Mouse (Mus musculus) heart, postnatal 0 days (tissue): Measurements from ENCODE around the gene Rspo3. TPM values are rescaled to one million over a fixed set of nuclear protein-coding genes. Genes with fewer than 3 reads are reported as not detected.

Experiments
- ATAC-seq: fragments of 200-750 bp; cut with Nextera tagmentation; 2 replicates; pipeline ENCODE4 v1.8.0; 2017; ENCODE audit warnings: low read depth, moderate number of reproducible peaks, moderate library complexity; ENCODE audit not compliant: insufficient read depth
- DNase-seq: peaks from one replicate; pipeline ENCODE4 v3.0.0-alpha.2; 2016; ENCODE audit warnings: low spot score
- H3K27ac ChIP-seq: fragments of 300-500 bp; sonication (generic); 2 replicates; pipeline ENCODE4 v1.5.1; 2014; ENCODE audit warnings: low read depth, mild to moderate bottlenecking
- H3K27me3 ChIP-seq: fragments of 300-500 bp; sonication (generic); 2 replicates; pipeline ENCODE4 v1.6.1; 2014; ENCODE audit warnings: low read length, mixed read lengths; ENCODE audit not compliant: control insufficient read depth, insufficient read depth
- H3K36me3 ChIP-seq: fragments of 300-500 bp; sonication (generic); replicated peaks from 2 replicates; pipeline ENCODE4 v1.6.1; 2014; ENCODE audit warnings: low read length, mixed read lengths; ENCODE audit not compliant: control insufficient read depth, insufficient read depth
- H3K4me1 ChIP-seq: fragments of 300-500 bp; sonication (generic); 2 replicates; pipeline ENCODE4 v1.6.1; 2014; ENCODE audit warnings: antibody characterized with exemption; ENCODE audit not compliant: control insufficient read depth, insufficient read depth
- H3K4me2 ChIP-seq: fragments of 300-500 bp; sonication (generic); 2 replicates; pipeline ENCODE4 v1.6.1; 2014; ENCODE audit warnings: low read depth, mild to moderate bottlenecking, low read length, moderate library complexity
- H3K4me3 ChIP-seq: fragments of 300-500 bp; sonication (generic); 2 replicates; pipeline ENCODE4 v1.5.1; 2014; ENCODE audit warnings: low read depth, low read length
- H3K9ac ChIP-seq: fragments of 300-500 bp; sonication (generic); replicated peaks from 2 replicates; pipeline ENCODE4 v1.6.1; 2014; ENCODE audit warnings: low read depth, low read length, mixed read lengths
- H3K9me3 ChIP-seq: fragments of 300-500 bp; sonication (generic); replicated peaks from 2 replicates; pipeline ENCODE4 v1.6.1; 2016; ENCODE audit warnings: low read length; ENCODE audit not compliant: control insufficient read depth
- CTCF ChIP-seq: IDR thresholded peaks from 2 replicates; pipeline ENCODE4 v1.5.1; 2016; ENCODE audit warnings: antibody characterized with exemption, control low read depth, low read depth
- EP300 ChIP-seq: IDR thresholded peaks from 2 replicates; pipeline ENCODE4 v1.6.1; 2016; ENCODE audit warnings: antibody characterized with exemption, low read depth
- WGBS: fragments of 180-500 bp; shearing (Covaris S2); extraction: QIAGEN DNeasy Blood & Tissue Kit; methylation state at CpG from one replicate; pipeline ENCODE4 v1.1.7; 2014; 5-methylcytosine and 5-hydroxymethylcytosine counted together
- polyA plus RNA-seq: library from polyadenylated mRNA; unstranded; fragments of >200 nt; fragmentation: Nextera tagmentation; extraction: Ambion mirVana; gene quantifications from 2 replicates; pipeline ENCODE4 v1.2.1, GENCODE M21; 2015
- total RNA-seq: library from RNA; depleted of rRNA; stranded (reverse); fragments of >200 nt; gene quantifications from 2 replicates; pipeline ENCODE4 v1.2.3, GENCODE M21; 2014; ENCODE audit warnings: low replicate concordance

Rspo3 gene
- total and polyA plus RNA-seq, 2 experiments from 2014 or later = 0.15 to 1.1 TPM

DNA sequence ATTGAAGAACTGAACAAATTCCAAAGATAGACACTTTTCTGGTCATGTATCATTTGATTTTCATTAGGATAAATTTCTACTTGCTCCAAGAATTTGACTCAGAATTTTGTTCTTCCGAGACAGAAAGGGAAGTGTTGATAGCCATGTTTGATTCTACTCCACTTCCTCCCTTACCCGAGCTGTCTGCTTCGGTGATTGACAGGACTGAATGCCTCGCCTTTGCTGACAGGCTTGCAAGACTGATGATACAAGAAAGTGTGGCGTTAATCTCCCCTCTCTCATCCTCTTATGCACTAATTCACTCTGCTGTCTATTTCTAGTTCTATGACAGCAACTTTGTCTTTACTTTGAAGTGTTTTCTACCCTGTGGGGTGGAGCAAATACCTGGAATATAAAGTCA lies 65.2 kb downstream of the Rspo3 start:
- Histone ChIP-seq H3K4me1 (no peaks in the 10 kb centered on the region), H3K9me3 (no peaks in the 10 kb centered on the region), H3K4me2 (no peak overlapping the region), H3K9ac (no peak overlapping the region), H3K27me3 (no peaks in the 10 kb centered on the region), H3K4me3 (no peak overlapping the region), H3K36me3 (no peaks in the 10 kb centered on the region), H3K27ac (no peak overlapping the region)
- DNase-seq (no peak), ATAC-seq (no peak)
- TF ChIP-seq CTCF (no peak), EP300 (no peak)
- 21% methylated on average over 5 of the region's 5 CpGs for WGBS

- TF ChIP-seq EP300 (no peak), CTCF (no peak)
- DNase-seq (no peak), ATAC-seq (no peak)
- Histone ChIP-seq H3K27me3 (no peaks in the 10 kb centered on the region), H3K9me3 (no peaks in the 10 kb centered on the region), H3K9ac (no peak overlapping the region), H3K4me2 (no peak overlapping the region), H3K4me1 (no peaks in the 10 kb centered on the region), H3K4me3 (no peak overlapping the region), H3K36me3 (no peaks in the 10 kb centered on the region), H3K27ac (no peak overlapping the region)
- WGBS = 67% methylated on average over 3 of the region's 3 CpGs
Measured at GRCm38 (mm10) chr10:29460100-29460499, 75.6 kb downstream of the Rspo3 start.

DNA sequence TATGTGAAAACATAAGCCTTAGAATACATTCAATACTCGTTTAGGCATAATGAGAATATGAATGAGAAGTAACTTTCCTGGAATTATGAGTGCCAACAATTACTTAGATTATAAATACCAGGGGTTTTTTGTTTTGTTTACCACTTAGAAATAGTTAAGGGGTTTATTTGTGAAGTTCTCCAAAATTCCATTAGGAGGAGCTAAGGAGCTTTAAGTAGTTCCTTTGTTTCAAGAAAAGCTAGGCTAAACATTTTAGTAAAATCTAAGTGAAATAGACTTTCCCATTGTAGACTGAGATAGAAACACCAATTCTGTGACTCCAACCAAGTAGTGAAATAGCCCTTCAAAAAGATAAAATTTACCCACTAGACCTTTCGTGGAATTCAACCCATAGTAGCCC lies 76.0 kb downstream of the Rspo3 start:
- 59% methylated on average over 2 of the region's 2 CpGs for WGBS
- no peak overlapping the region for H3K4me3 ChIP-seq
- DNase-seq = no peak
- no peaks in the 10 kb centered on the region for H3K36me3 ChIP-seq
- H3K27ac ChIP-seq = no peak overlapping the region
- TF ChIP-seq CTCF (peak; percentile 23; the same call in 1 of the 2 replicates), EP300 (no peak)
- no peaks in the 10 kb centered on the region for H3K9me3 ChIP-seq
- H3K4me2 ChIP-seq = no peak overlapping the region
- H3K27me3 ChIP-seq = no peaks in the 10 kb centered on the region
- ATAC-seq = no peak
- H3K9ac ChIP-seq = no peak overlapping the region
- H3K4me1 ChIP-seq = no peaks in the 10 kb centered on the region

DNA sequence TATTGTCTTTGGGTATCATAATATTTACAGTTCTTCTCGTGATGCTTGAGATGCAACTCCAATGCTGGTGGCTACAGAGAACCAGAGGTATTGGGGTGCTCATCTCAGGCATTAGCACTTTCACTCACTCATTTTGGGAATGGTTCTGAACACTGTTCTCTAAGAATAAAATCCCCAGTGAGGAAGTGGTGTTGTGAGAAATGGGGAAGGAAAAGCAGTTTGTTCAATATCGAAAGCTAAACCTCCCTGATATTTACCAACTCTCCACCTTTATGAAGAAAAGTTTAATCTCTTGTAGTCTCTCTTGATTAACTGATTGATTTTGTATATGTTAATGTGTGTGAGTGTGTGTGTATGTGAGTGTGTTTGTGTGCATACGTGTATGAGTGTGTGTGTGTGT lies 90.6 kb downstream of the Rspo3 start:
- Histone ChIP-seq H3K4me3 (no peak overlapping the region), H3K4me2 (no peak overlapping the region), H3K36me3 (no peaks in the 10 kb centered on the region), H3K27ac (no peak overlapping the region), H3K9me3 (no peaks in the 10 kb centered on the region), H3K9ac (no peak overlapping the region), H3K27me3 (no peaks in the 10 kb centered on the region), H3K4me1 (no peaks in the 10 kb centered on the region)
- 68% methylated on average over 3 of the region's 3 CpGs for WGBS
- no peak for TF ChIP-seq EP300
- no peak for TF ChIP-seq CTCF
- DNase-seq (no peak), ATAC-seq (no peak)

- Histone ChIP-seq H3K36me3 (no peaks in the 10 kb centered on the region), H3K4me2 (no peak overlapping the region), H3K27me3 (no peaks in the 10 kb centered on the region), H3K27ac (no peak overlapping the region), H3K4me3 (no peak overlapping the region), H3K9me3 (no peaks in the 10 kb centered on the region), H3K4me1 (no peaks in the 10 kb centered on the region), H3K9ac (no peak overlapping the region)
- 75% methylated on average over 5 of the region's 5 CpGs for WGBS
- no peak for TF ChIP-seq EP300
- no peak for TF ChIP-seq CTCF
- DNase-seq = no peak
- ATAC-seq = no peak
Measured at GRCm38 (mm10) chr10:29441297-29441696, 94.4 kb downstream of the Rspo3 start.

- H3K9ac ChIP-seq = no peak overlapping the region
- H3K27me3 ChIP-seq = no peaks in the 10 kb centered on the region
- TF ChIP-seq EP300 (no peak), CTCF (no peak)
- no peaks in the 10 kb centered on the region for H3K4me1 ChIP-seq
- DNase-seq = no peak
- no peak for ATAC-seq
- H3K4me3 ChIP-seq = no peak overlapping the region
- WGBS = 72% methylated on average over 1 of the region's 1 CpGs
- H3K36me3 ChIP-seq = no peaks in the 10 kb centered on the region
- H3K4me2 ChIP-seq = no peak overlapping the region
- no peak overlapping the region for H3K27ac ChIP-seq
- H3K9me3 ChIP-seq = no peaks in the 10 kb centered on the region
Measured at GRCm38 (mm10) chr10:29432935-29433453, 102.7 kb downstream of the Rspo3 start.
